Mouse (Mus musculus) forebrain, embryonic 13.5 days (tissue): Measurements from ENCODE around the gene Fhl2. TPM values are rescaled to one million over a fixed set of nuclear protein-coding genes. Genes with fewer than 3 reads are reported as not detected.

Experiments
- ATAC-seq: fragments of 200-750 bp; cut with Nextera tagmentation; 2 replicates; pipeline ENCODE4 v1.8.0; 2017
- H3K27ac ChIP-seq: fragments of 300-500 bp; sonication (generic); 2 replicates; pipeline ENCODE4 v1.5.1; 2015; ENCODE audit warnings: inconsistent platforms, mild to moderate bottlenecking, moderate library complexity
- H3K27me3 ChIP-seq: fragments of 300-500 bp; sonication (generic); 2 replicates; pipeline ENCODE4 v1.6.1; 2015; ENCODE audit warnings: mild to moderate bottlenecking, inconsistent platforms
- H3K36me3 ChIP-seq: fragments of 300-500 bp; sonication (generic); 2 replicates; pipeline ENCODE4 v1.6.1; 2015; ENCODE audit warnings: mild to moderate bottlenecking, inconsistent platforms; ENCODE audit not compliant: poor library complexity, severe bottlenecking
- H3K4me1 ChIP-seq: fragments of 300-500 bp; sonication (generic); 2 replicates; pipeline ENCODE4 v1.6.1; 2015; ENCODE audit warnings: inconsistent platforms
- H3K4me2 ChIP-seq: fragments of 300-500 bp; sonication (generic); 2 replicates; pipeline ENCODE4 v1.6.1; 2015; ENCODE audit warnings: inconsistent platforms, mild to moderate bottlenecking, moderate library complexity
- H3K4me3 ChIP-seq: fragments of 300-500 bp; sonication (generic); 2 replicates; pipeline ENCODE4 v1.5.1; 2015; ENCODE audit warnings: mild to moderate bottlenecking, inconsistent platforms
- H3K9ac ChIP-seq: fragments of 300-500 bp; sonication (generic); 2 replicates; pipeline ENCODE4 v1.6.1; 2015; ENCODE audit warnings: mild to moderate bottlenecking, inconsistent platforms
- H3K9me3 ChIP-seq: fragments of 300-500 bp; sonication (generic); replicated peaks from 2 replicates; pipeline ENCODE4 v1.6.1; 2016; ENCODE audit warnings: inconsistent platforms
- WGBS: fragments of 180-500 bp; shearing (Covaris S2); methylation state at CpG from one replicate; pipeline ENCODE4 v1.1.7; 2015; 5-methylcytosine and 5-hydroxymethylcytosine counted together
- polyA plus RNA-seq: library from polyadenylated mRNA; unstranded; fragments of >200 nt; fragmentation: Nextera tagmentation; extraction: Ambion mirVana; gene quantifications from 2 replicates; pipeline ENCODE4 v1.2.1, GENCODE M21; 2015

Fhl2 gene
- 4.8 and 6.2 TPM in 2 replicates for polyA plus RNA-seq

DNA sequence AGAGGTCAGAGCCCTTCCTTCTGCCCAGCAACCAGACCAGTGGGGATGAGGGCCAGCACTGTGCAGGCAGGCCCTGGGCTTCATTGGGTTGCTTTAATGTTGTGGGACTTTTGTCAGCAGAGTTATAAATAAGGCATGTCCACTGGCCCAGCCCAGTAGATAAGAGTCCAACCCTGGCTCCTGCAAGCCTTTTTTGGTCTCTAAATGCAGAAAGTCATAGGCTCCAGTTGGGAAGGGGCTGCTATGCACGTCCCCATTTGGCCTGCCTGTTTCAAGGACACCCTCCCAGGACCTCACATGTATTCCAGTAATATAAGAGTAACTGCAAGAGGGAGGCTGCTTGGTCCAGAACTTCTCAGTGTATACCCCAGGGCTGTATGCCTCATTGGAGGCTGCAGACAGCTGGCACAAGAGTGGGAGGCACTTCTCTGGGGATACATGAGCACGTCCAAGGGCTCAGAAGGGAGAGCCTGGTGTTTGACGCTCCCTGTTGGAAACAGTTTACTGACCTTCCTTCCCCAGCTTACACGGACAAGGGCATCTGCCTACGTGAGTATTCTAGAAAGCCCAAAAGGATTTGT lies at the start of gene Fhl2:
Gene Fhl2 (minus strand): TSS at position 324 of the 581 bp plus-strand sequence.
- no peaks in the 10 kb centered on the region for H3K27me3 ChIP-seq
- no peak within 1 kb of the TSS for H3K9ac ChIP-seq
- H3K4me3 ChIP-seq = no peak within 1 kb of the TSS
- no peak within 1 kb of the TSS for H3K4me2 ChIP-seq
- H3K9me3 ChIP-seq = no peaks in the 10 kb centered on the region
- H3K27ac ChIP-seq = no peak within 1 kb of the TSS
- 75% methylated on average over 5 of the region's 5 CpGs for WGBS
- ATAC-seq = no peak
- no peaks in the 10 kb centered on the region for H3K4me1 ChIP-seq
- H3K36me3 ChIP-seq = no peaks in the 10 kb centered on the region

- no peak for ATAC-seq
- 94% methylated on average over 2 of the region's 2 CpGs for WGBS
- Histone ChIP-seq H3K36me3 (no peaks in the 10 kb centered on the region), H3K9ac (no peak overlapping the region), H3K4me3 (no peak overlapping the region), H3K27ac (no peak overlapping the region), H3K9me3 (no peaks in the 10 kb centered on the region), H3K4me2 (no peak overlapping the region), H3K27me3 (no peaks in the 10 kb centered on the region), H3K4me1 (no peaks in the 10 kb centered on the region)
Measured at GRCm38 (mm10) chr1:43245014-43245413, 48.2 kb upstream of the Fhl2 start.

DNA sequence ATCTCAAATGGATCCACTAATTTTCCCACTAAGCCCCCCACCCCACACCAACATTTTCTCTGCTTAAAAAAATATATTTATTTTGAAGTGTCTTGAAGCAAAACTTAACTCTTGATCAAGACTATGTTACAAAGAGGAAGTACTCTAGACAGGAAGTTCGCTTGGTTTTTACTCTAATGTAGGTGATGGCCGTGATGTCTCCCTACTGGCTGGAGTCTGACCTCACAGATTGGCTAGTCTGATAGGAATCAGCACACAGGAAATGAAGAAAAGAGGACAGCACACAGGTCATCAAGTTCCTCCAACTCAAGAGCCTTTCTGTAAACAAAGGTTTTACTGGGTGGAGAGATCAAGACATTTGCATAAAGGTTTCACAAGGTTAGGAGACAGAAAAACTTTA lies 44.4 kb upstream of the Fhl2 start:
- no peak for ATAC-seq
- no peak overlapping the region for H3K4me3 ChIP-seq
- H3K4me1 ChIP-seq = no peaks in the 10 kb centered on the region
- H3K9me3 ChIP-seq = no peaks in the 10 kb centered on the region
- no peaks in the 10 kb centered on the region for H3K36me3 ChIP-seq
- 86% methylated on average over 2 of the region's 2 CpGs for WGBS
- H3K27ac ChIP-seq = no peak overlapping the region
- no peak overlapping the region for H3K9ac ChIP-seq
- no peak overlapping the region for H3K4me2 ChIP-seq
- H3K27me3 ChIP-seq = no peaks in the 10 kb centered on the region

GRCm38 (mm10) chr1:43239796-43240313 lies 43.1 kb upstream of the Fhl2 start:
- ATAC-seq = no peak
- 90% methylated on average over 2 of the region's 2 CpGs for WGBS
- no peaks in the 10 kb centered on the region for H3K4me1 ChIP-seq
- H3K4me3 ChIP-seq = no peak overlapping the region
- no peak overlapping the region for H3K4me2 ChIP-seq
- no peak overlapping the region for H3K27ac ChIP-seq
- H3K36me3 ChIP-seq = no peaks in the 10 kb centered on the region
- no peak overlapping the region for H3K9ac ChIP-seq
- H3K27me3 ChIP-seq = no peaks in the 10 kb centered on the region
- H3K9me3 ChIP-seq = no peaks in the 10 kb centered on the region

GRCm38 (mm10) chr1:43238471-43238870 lies 41.7 kb upstream of the Fhl2 start:
- no peaks in the 10 kb centered on the region for H3K9me3 ChIP-seq
- no peak overlapping the region for H3K9ac ChIP-seq
- ATAC-seq = no peak
- H3K4me2 ChIP-seq = no peak overlapping the region
- H3K36me3 ChIP-seq = no peaks in the 10 kb centered on the region
- no peak overlapping the region for H3K27ac ChIP-seq
- no peaks in the 10 kb centered on the region for H3K4me1 ChIP-seq
- WGBS = 86% methylated on average over 2 of the region's 2 CpGs
- H3K4me3 ChIP-seq = no peak overlapping the region
- no peaks in the 10 kb centered on the region for H3K27me3 ChIP-seq

DNA sequence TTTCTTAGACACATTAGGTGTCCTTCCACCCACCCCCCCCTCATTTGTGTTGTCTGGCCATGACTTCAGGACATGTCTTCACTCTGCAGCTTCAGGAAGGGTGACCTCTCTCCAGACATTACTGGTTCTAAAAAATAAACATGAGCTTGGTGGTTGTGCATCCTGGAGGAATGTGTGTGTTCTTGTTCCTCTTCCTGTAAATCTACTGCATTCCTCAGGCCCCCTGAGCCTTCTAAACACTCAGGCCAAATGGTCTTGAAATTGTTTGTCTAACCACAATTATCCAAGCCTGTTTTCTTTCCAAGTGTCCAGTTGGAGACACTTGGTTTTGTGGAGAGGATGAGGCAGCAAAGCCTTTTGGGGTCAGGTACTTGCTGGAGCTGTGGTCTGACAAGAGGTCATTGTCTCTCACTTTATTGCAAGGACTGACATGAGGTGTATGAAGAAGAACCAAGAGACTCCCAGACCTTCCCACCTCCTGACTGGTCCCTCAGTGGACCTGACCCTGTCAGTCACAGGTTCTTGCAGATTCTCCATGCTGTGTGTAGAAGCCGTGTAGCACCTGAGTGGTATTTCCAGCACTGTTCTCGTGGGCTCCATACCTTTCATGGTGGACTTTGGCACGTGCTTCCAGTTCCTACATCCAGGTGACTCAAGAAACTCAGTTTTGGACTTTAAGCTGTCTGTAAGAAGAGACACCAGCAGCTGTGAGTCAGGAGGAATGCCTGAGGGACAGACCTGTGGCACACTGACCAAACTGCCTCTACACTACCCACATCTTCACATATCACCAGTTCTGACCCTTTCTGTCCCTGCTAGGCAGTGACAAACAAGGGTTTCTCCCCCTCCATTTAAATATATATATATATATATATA lies 40.8 kb upstream of the Fhl2 start:
- 85% methylated on average over 3 of the region's 3 CpGs for WGBS
- no peaks in the 10 kb centered on the region for H3K27me3 ChIP-seq
- H3K4me3 ChIP-seq = no peak overlapping the region
- no peak for ATAC-seq
- no peaks in the 10 kb centered on the region for H3K9me3 ChIP-seq
- H3K4me2 ChIP-seq = no peak overlapping the region
- no peaks in the 10 kb centered on the region for H3K4me1 ChIP-seq
- no peak overlapping the region for H3K9ac ChIP-seq
- H3K36me3 ChIP-seq = no peaks in the 10 kb centered on the region
- no peak overlapping the region for H3K27ac ChIP-seq

DNA sequence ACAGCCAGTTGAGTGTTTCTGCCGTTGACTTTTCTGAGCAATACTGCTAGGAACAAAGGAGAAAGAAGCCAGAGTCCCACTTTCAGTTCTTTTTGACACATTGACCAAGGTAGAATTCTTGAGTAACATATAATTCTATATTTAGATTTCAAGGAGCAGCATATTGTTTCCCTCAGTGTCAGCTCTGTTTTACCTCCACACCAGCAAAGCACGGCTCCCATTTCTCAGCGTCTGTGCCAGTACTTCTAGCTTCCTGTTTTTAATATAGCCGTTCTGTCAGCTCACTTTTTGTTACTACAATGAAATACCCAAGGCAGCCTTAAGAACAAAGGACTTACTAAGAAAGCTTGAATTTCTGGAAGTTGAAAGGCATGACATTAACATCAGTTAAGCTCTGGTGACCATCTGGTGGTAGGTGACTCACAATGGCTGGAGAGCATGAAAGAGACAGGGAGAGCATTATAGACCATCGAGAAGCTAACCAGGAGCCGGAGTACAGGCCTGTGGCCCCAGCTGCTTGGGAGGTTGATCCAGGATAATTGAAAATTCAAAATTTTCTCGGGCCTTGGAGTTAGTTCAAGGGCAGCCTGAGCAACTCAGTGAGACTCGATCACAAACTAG lies 28.9 kb upstream of the Fhl2 start:
- Histone ChIP-seq H3K4me1 (no peaks in the 10 kb centered on the region), H3K27me3 (no peaks in the 10 kb centered on the region), H3K27ac (no peak overlapping the region), H3K4me3 (no peak overlapping the region), H3K9me3 (no peaks in the 10 kb centered on the region), H3K9ac (no peak overlapping the region), H3K4me2 (no peak overlapping the region), H3K36me3 (no peaks in the 10 kb centered on the region)
- no peak for ATAC-seq
- 86% methylated on average over 8 of the region's 8 CpGs for WGBS

DNA sequence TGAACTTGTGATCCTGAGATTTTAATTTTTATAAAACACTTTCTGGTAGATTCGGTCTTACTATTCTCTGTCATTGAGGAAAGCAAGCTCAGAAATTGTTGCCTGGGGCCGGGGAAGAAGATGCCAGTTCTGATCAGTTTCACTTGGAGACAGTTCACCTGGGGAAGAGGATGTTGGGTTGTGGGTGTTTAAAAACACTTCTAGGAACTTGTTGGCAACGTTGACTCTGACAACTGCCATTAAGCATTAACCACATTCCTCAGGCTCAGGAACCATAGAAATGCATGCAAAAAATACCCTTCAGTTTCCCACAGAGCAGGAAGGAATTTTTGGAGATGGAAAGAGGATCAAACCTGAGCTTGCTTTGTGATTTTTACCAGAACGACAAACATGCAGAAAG lies 28.2 kb upstream of the Fhl2 start:
- Histone ChIP-seq H3K4me1 (no peaks in the 10 kb centered on the region), H3K27ac (no peak overlapping the region), H3K9me3 (no peaks in the 10 kb centered on the region), H3K27me3 (no peaks in the 10 kb centered on the region), H3K4me3 (no peak overlapping the region), H3K9ac (no peak overlapping the region), H3K36me3 (no peaks in the 10 kb centered on the region), H3K4me2 (no peak overlapping the region)
- no peak for ATAC-seq
- 85% methylated on average over 4 of the region's 4 CpGs for WGBS

GRCm38 (mm10) chr1:43224171-43224570 lies 27.4 kb upstream of the Fhl2 start:
- Histone ChIP-seq H3K4me3 (no peak overlapping the region), H3K9ac (no peak overlapping the region), H3K27me3 (no peaks in the 10 kb centered on the region), H3K9me3 (no peaks in the 10 kb centered on the region), H3K4me1 (no peaks in the 10 kb centered on the region), H3K4me2 (no peak overlapping the region), H3K27ac (no peak overlapping the region), H3K36me3 (no peaks in the 10 kb centered on the region)
- ATAC-seq = no peak
- 73% methylated on average over 2 of the region's 2 CpGs for WGBS

GRCm38 (mm10) chr1:43223097-43223496 lies 26.3 kb upstream of the Fhl2 start:
- Histone ChIP-seq H3K4me3 (no peak overlapping the region), H3K9me3 (no peaks in the 10 kb centered on the region), H3K27me3 (no peaks in the 10 kb centered on the region), H3K9ac (no peak overlapping the region), H3K4me2 (no peak overlapping the region), H3K27ac (no peak overlapping the region), H3K4me1 (no peaks in the 10 kb centered on the region), H3K36me3 (no peaks in the 10 kb centered on the region)
- 89% methylated on average over 5 of the region's 5 CpGs for WGBS
- ATAC-seq = no peak

DNA sequence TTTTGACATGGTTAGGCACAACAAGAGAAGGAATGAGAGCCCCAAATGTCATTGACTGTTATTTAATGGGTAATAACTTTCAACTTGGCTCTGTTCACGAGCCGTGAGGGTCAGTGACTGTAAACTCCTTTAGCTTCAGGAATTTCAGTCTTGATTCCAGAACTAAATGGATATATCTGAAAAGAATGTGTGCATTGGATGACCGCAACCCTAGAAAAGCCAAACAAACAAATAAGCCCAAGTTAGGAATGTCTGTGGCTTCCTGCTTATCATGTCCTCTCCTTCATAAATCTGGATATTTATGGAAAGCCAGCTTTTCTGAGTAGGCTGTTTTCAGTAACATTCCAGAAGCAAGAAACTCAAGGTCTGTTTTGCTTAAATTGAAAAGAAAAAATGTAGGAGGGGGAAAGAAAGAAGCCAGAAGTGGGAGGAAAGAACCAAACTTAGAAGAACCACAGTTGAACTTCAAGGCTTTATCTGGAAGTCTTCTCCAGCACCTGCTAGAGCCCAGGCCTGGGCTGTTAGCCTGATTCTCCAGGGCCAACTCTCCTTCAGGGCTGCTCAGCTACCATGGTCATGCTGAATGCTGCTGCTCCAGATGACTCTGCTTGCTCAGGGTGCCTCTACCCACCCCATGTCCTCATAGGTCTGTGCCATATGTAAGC lies 21.4 kb upstream of the Fhl2 start:
- H3K9ac ChIP-seq = no peak overlapping the region
- no peaks in the 10 kb centered on the region for H3K9me3 ChIP-seq
- no peaks in the 10 kb centered on the region for H3K27me3 ChIP-seq
- H3K27ac ChIP-seq = no peak overlapping the region
- no peak overlapping the region for H3K4me3 ChIP-seq
- H3K4me1 ChIP-seq = no peaks in the 10 kb centered on the region
- ATAC-seq = no peak
- no peak overlapping the region for H3K4me2 ChIP-seq
- H3K36me3 ChIP-seq = no peaks in the 10 kb centered on the region
- 90% methylated on average over 3 of the region's 3 CpGs for WGBS

- no peak for ATAC-seq
- H3K9me3 ChIP-seq = no peaks in the 10 kb centered on the region
- no peak overlapping the region for H3K9ac ChIP-seq
- 79% methylated on average over 3 of the region's 3 CpGs for WGBS
- H3K27me3 ChIP-seq = no peaks in the 10 kb centered on the region
- no peaks in the 10 kb centered on the region for H3K36me3 ChIP-seq
- no peaks in the 10 kb centered on the region for H3K4me1 ChIP-seq
- no peak overlapping the region for H3K4me2 ChIP-seq
- no peak overlapping the region for H3K27ac ChIP-seq
- no peak overlapping the region for H3K4me3 ChIP-seq
Measured at GRCm38 (mm10) chr1:43215601-43216000, 18.8 kb upstream of the Fhl2 start.
